Mouse (Mus musculus): ENCODE data around the gene Gm10134. TPM values are rescaled to one million over a fixed set of nuclear protein-coding genes. Genes with fewer than 3 reads are reported as not detected.

The Gm10134 gene
- polyA plus RNA-seq, 1 experiment from 2014 or later: not detected

DNA sequence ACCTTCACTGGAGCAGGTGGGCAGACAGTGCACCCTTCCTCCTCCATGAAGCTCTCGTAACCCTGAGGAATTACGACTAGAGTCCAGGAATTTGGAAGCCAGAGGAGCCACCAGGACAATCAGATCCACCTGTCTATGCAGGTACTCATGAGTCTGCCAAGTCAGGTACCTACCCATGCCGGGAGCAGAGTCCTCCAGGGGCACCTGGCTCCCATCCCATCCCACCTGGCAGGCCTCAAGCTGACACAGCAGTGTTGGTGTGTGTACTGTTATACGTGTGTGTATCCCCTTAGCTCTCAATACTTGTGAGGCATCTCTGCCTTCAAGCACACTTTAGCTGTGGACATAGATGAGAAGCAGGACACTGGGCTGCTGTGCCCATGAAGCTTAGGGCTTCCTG, 16.3 kb downstream of the Gm10134 start:
- ChIA-PET CTCF (interaction anchor here (1.5 to 1.7 kb wide), 2 partner anchors 26 to 63 kb away, joined by 3 to 5 read pairs; no protein-coding TSS in a partner anchor), POLR2A (interaction anchor here (0.7 to 1.4 kb wide), 3 partner anchors 11 to 30 kb away, joined by 3 read pairs; no protein-coding TSS in a partner anchor)
- no peak for DNase-seq (ENCODE audit: low read depth, low spot score)
- in situ Hi-C loops (cut with MboI; ENCODE audit: low pct_unique_long_range_greater_than_20kb): no loop called here
- no peaks in the 10 kb centered on the region for H3K27me3 ChIP-seq
- no peak for TF ChIP-seq CTCF (IDR thresholded peaks at IDR 0.05)
- no peak for ATAC-seq

DNA sequence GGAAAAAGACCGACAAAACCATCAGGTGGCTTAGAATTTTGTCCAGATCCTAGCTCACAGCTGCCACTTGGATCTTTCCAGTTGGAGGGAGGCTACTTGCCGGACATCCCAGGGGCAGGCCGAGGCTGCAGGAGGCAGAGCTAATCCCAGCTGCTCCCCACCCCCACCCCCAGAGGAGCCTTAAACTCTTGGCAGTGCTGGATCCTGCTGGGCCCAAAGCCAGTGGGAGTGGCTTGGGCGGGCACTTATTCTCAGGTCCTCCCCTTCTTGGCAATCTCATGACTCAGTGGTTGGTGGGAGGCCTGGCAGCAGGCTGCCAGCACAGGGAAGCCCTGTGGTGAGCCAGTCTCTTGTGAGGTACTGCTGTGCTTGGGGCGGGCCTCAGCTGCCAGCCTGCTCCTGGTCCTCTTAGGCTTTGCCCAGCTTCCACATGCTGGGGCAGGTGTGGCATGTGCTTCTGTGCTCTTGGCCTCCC, 17.8 kb downstream of the Gm10134 start:
- no peaks in the 10 kb centered on the region for H3K27me3 ChIP-seq
- no peak for TF ChIP-seq CTCF (IDR thresholded peaks at IDR 0.05)
- DNase-seq (ENCODE audit: low read depth, low spot score) (peak; percentile 96), ATAC-seq (peak; percentile 74)
- POLR2A ChIA-PET: interaction anchor here (1.1 to 2.1 kb wide), 3 partner anchors 10 to 21 kb away, joined by 3 to 5 read pairs (median 4); no protein-coding TSS in a partner anchor
- CTCF ChIA-PET: interaction anchor here (1.0 to 1.7 kb wide), 4 partner anchors 15 to 99 kb away, joined by 3 to 5 read pairs (median 4); no protein-coding TSS in a partner anchor
- in situ Hi-C loops (cut with MboI; ENCODE audit: low pct_unique_long_range_greater_than_20kb): no loop called here

DNA sequence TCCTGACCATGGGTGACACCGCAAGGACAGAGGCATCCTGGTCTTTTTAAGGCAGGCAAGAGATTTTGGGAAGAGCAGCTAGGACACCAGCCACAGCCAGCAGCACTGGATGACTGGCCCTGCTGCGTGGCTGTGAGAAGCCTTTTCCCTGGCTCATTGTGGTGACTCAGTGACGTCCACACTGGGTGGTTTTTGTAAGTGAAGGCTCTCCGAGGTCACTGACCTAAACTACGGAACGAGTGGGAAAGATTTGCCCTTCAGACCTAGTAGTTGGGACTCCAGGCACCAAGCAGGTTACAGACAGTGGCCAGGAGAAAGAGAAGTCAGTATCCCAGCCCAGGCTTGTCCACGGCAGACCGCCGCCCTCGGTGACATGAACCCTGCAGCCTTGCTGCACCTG, 18.5 kb downstream of the Gm10134 start:
- TF ChIP-seq CTCF (IDR thresholded peaks at IDR 0.05): no peak
- in situ Hi-C loops (cut with MboI; ENCODE audit: low pct_unique_long_range_greater_than_20kb): no loop called here
- ATAC-seq: no peak
- ChIA-PET CTCF (interaction anchor here (1.2 to 1.7 kb wide), 3 partner anchors 14 to 98 kb away, joined by 3 to 5 read pairs (median 5); no protein-coding TSS in a partner anchor), POLR2A (interaction anchor here (0.9 to 2.1 kb wide), 5 partner anchors 9 to 20 kb away, joined by 3 to 5 read pairs (median 3); partner anchors contain the start of gene Ralgds)
- no peaks in the 10 kb centered on the region for H3K27me3 ChIP-seq
- DNase-seq (ENCODE audit: low read depth, low spot score): no peak

DNA sequence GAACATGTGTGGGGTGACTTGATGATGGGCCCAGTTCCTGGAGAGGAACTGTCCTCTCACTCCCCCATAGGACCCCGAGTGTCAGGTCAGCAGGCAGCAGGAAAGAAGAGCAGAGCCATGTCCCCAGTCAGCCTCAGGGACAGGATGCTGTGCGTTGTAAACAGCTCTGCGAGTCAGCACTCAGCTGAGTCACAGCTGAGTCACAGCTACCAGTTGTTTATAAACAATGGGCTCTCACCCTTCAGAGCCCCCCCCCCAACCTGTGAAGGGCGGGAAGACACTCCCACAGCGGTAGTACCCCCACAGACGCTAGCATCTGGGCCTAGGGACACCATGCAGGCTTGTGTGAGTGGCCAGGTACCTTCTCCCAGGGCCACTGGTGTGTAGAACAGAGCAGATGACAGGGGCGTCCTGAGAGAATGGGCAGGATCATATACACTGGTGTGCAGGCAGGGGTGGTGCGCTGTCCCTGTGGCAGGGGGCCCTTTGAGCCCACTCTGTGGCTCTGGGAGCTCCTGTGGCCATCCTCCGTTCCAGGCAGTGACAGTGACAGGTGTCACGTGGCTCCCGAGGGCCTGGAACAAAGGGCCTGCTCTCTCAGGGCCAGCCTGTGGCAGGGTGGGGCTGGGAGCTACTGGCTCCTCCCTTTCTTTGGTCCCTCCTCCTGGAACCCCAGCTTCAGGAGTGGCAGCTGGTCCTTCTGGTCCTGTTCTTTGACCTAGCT, 19.5 kb downstream of the Gm10134 start:
- DNase-seq (ENCODE audit: low read depth, low spot score) (no peak), ATAC-seq (peak; percentile 72)
- POLR2A ChIA-PET: interaction anchor here (0.9 to 2.1 kb wide), 3 partner anchors 9 to 19 kb away, joined by 3 to 4 read pairs (median 3); partner anchors contain the start of gene Ralgds
- H3K27me3 ChIP-seq: no peaks in the 10 kb centered on the region
- CTCF ChIA-PET: interaction anchor here (0.9 to 3.0 kb wide), 3 partner anchors 8 to 22 kb away, joined by 3 to 12 read pairs (median 12); no protein-coding TSS in a partner anchor
- in situ Hi-C loops (cut with MboI; ENCODE audit: low pct_unique_long_range_greater_than_20kb): no loop called here
- no peak for TF ChIP-seq CTCF (IDR thresholded peaks at IDR 0.05)

DNA sequence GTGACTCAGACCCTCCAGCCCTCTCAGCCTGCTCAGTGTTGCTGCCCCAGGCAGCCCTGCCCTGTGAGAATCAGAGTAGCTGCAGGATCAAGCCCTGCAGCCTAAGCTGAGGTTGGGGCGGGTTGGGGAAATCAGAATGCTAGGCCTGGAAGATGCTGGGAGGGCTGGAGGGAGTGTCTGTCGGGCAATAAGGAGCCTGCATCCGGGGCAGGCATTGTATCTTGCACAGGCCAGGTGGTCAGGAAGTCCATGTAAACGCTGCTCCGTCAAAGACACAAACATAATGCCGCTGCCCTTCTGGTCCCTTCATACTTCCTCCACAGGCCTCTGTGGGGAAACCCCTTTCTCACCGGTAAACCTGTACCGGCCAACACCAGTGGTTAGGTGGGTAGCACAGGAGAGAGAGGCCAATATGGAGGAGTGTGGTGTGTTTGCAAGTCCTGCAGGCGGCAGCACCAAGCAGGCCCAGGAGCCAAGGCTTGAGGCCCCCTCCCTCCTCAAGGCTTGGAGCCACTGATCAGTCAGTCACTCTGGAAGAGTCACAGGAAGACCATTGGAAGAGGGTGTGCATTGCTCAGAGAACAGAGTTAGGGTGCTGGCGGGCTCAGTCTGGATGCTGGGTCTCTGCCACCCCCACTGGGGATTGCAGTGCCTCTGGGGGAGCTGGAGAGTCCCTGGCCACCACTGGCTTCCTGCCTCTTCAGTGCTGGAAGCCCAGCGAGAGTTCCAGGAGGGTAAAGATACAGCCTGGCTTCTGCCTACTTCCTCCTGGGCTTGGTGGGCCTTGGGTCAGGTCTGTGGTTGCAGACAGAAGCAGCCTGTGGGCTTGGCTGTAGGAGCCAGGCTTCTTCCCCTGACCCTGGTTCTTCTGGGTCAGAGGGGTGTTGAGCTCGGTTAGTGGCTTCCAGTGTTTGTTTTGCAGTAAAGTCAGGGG, 20.3 kb downstream of the Gm10134 start:
- DNase-seq (ENCODE audit: low read depth, low spot score) (no peak), ATAC-seq (no peak)
- CTCF ChIA-PET: interaction anchor here (0.9 to 3.0 kb wide), 3 partner anchors 9 to 21 kb away, joined by 3 to 12 read pairs (median 12); no protein-coding TSS in a partner anchor
- H3K27me3 ChIP-seq: no peaks in the 10 kb centered on the region
- in situ Hi-C loops (cut with MboI; ENCODE audit: low pct_unique_long_range_greater_than_20kb): no loop called here
- POLR2A ChIA-PET: no interaction called here
- TF ChIP-seq CTCF (IDR thresholded peaks at IDR 0.05): no peak

DNA sequence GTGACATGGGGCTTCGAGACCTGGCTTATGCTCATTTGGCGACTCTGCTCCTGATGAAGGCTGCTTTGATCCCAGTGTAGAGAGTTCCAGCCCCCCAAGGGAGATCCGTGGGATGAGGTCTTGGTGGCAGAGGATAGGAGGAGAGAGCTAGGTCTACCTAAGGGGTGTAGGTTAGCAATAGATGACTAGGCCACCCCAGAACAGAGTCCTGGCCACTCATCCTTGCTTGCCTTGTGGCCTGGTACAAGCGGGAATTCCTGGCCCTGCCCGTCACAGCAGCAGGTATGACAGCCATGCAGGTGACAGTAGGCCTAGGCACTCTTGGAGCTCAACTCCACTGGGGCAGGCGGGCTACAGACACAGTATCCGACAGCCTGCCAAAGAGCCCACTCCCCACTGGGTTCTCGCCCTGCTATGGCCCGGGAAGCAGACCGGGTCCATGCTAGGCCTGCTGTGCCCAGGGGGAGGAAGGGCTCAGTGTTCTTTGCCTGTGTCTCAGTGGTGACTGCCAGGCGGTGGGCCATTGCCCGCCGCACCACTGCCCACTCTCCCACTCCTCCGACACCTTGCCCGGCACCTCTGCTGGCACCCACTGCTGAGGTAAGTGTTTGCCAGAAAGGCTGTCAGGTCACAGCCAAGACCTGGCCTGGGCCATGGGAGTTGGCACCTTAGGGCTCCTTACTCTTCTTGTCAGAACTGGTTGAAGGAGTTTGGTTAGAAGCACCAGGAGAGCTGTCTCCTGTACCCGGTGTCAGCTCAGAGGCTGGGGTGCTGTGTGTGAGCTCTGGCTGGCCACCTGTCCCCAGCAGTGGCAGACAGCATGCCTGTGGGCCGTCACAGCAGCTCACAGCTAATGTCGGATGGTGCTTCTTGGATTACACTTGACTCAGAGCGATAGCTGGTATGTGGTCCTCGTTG, 21.8 kb downstream of the Gm10134 start:
- no peaks in the 10 kb centered on the region for H3K27me3 ChIP-seq
- POLR2A ChIA-PET: no interaction called here
- no peak for TF ChIP-seq CTCF (IDR thresholded peaks at IDR 0.05)
- DNase-seq (ENCODE audit: low read depth, low spot score) (no peak), ATAC-seq (no peak)
- CTCF ChIA-PET: interaction anchor here (0.6 to 3.6 kb wide), 3 partner anchors 11 to 1081 kb away, joined by 3 to 18 read pairs (median 12); no protein-coding TSS in a partner anchor
- in situ Hi-C loops (cut with MboI; ENCODE audit: low pct_unique_long_range_greater_than_20kb): no loop called here

DNA sequence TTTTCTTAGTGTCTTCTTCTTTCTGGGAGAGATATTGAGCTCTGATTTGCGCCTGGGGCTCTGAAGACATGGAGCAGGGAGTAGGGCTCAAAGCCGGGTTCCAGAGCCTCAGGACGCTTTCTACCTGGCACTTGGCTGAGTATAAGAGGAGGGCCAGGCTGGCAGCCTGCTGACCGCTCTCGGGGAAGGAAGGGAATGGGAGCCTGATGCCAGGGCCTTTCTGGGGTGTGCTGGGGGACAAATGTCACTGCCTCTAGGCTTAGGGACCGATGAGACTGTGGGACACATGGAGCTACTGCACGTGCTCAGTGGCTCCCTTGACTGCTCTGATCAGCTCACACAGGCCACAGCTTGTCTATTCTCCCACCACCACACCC, 22.4 kb downstream of the Gm10134 start:
- no peak for ATAC-seq
- DNase-seq (ENCODE audit: low read depth, low spot score): no peak
- TF ChIP-seq CTCF (IDR thresholded peaks at IDR 0.05): no peak
- no peaks in the 10 kb centered on the region for H3K27me3 ChIP-seq
- CTCF ChIA-PET: interaction anchor here (1.4 to 3.6 kb wide), 2 partner anchors 12 to 19 kb away, joined by 4 to 18 read pairs; no protein-coding TSS in a partner anchor
- in situ Hi-C loops (cut with MboI; ENCODE audit: low pct_unique_long_range_greater_than_20kb): no loop called here
- POLR2A ChIA-PET: no interaction called here

DNA sequence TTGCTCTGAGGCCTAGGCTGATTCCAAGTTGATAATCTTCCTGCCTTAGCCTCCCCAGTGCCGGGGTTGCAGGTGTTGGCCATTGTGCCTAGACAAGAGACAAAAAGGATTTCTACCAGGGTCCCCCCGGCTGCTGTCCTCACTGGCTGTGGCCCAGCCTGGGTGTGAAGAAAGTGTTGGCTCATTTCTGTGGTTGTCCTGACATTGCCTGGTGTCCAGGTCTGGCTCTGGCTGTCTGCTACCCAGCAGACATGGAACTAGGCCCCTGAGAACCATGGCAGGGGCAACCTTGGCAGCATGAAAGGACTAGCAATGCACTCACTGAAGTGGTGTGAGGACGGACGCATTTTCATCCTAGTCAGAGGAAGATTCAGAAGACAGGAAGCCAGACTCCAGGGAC, 24.0 kb downstream of the Gm10134 start:
- no peak for TF ChIP-seq CTCF (IDR thresholded peaks at IDR 0.05)
- no peak for ATAC-seq

DNA sequence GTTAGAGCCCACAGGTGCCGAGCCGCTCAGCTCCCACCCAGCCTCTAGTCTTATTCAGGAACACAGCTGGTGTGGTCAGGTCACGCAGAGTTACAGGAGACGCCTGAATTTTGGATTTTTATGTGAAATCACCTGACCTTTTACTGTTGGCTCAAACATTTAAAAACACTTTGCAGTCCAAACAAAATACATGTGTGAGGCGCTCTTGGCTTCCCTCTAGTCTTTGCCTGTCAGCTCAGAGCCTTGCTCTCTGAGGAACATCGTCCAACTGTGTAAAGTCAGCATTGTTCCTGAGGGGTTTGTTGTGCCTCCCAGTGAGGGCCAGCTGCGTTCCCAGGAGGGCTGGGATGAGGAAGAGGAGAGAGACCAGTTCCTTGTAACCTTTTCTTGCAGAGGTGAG, 24.4 kb downstream of the Gm10134 start:
- ChIA-PET POLR2A (no interaction called here), CTCF (interaction anchor here (3.6 kb wide), 1 partner anchor 14 kb away, joined by 18 read pairs; no protein-coding TSS in a partner anchor)
- in situ Hi-C loops (cut with MboI; ENCODE audit: low pct_unique_long_range_greater_than_20kb): no loop called here
- no peaks in the 10 kb centered on the region for H3K27me3 ChIP-seq
- DNase-seq (ENCODE audit: low read depth, low spot score): no peak
- no peak for TF ChIP-seq CTCF (IDR thresholded peaks at IDR 0.05)
- no peak for ATAC-seq

More for the DNA sequence above, 24.0 kb downstream of the Gm10134 start:
- no peaks in the 10 kb centered on the region for H3K27me3 ChIP-seq
- POLR2A ChIA-PET: interaction anchor here (1.1 kb wide), 1 partner anchor 13 kb away, joined by 3 read pairs; no protein-coding TSS in a partner anchor
- in situ Hi-C loops (cut with MboI; ENCODE audit: low pct_unique_long_range_greater_than_20kb): no loop called here
- DNase-seq (ENCODE audit: low read depth, low spot score): no peak
- CTCF ChIA-PET: interaction anchor here (1.4 to 3.6 kb wide), 2 partner anchors 13 to 18 kb away, joined by 4 to 18 read pairs; no protein-coding TSS in a partner anchor
